ENCODE assay signal across 8 mouse cellular contexts in the genomic region with DNA sequence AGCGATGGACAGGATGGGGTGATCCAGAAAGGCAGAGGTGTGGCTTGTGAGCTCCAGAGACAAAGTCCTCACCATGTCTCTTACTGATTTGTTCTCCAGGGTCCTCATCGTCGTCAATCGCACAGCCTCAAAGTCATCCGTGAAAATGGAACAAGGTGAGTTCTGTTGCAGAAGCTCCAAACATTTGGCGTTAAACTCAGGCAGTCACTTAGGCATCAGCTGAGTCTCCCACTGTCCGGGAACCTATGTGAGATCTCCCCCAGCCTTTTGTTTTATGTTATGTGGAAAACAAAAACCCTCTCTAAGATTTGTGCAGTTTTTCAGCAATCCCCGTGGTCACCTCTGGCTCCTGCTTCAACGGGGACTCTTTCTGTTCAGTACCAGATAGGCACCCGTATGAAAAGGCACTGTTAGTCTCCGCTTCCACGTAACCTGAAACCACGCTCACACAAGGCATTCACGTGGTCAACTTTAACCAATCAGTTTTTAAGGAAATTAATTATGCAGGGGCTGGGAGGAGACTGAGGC. TPM values are rescaled to one million over a fixed set of nuclear protein-coding genes. Genes with fewer than 3 reads are reported as not detected.
DNase-seq lines count a peak whose midpoint lies in the region; ATAC-seq lines count a peak whose summit lies in the region.

No protein-coding gene starts in this region.

- no peaks in the 10 kb centered on the region for H3K9me3 ChIP-seq in lung, embryonic 15.5 days
- no peaks in the 10 kb centered on the region for H3K9me3 ChIP-seq in hindbrain, embryonic 12.5 days (replicated peaks)

- H3K4me2 ChIP-seq in lung, embryonic 15.5 days, result peak overlapping the region; percentile 59
- H3K4me2 ChIP-seq in hindbrain, embryonic 12.5 days (replicated peaks), result peak overlapping the region; percentile 47

- ATAC-seq in lung, embryonic 15.5 days (ENCODE audit: borderline replicate concordance, extremely low read depth, low FRiP score, low TSS enrichment), result peak; percentile 83; the same call in 1 of the 2 replicates
- peak; percentile 82 for ATAC-seq in hindbrain, embryonic 12.5 days (ENCODE audit: low FRiP score)
- ATAC-seq in megakaryocyte-erythroid progenitor cell, adult 5-6 weeks (replicated peaks; ENCODE audit: low FRiP score, low TSS enrichment, poor library complexity, severe bottlenecking), result peak; percentile 92

- H3K27ac ChIP-seq in lung, embryonic 15.5 days, result no peak overlapping the region
- H3K27ac ChIP-seq in hindbrain, embryonic 12.5 days, result peak overlapping the region; percentile 50; the same call in 1 of the 2 replicates

- no peaks in the 10 kb centered on the region for H3K36me3 ChIP-seq in lung, embryonic 15.5 days
- no peaks in the 10 kb centered on the region for H3K36me3 ChIP-seq in hindbrain, embryonic 12.5 days

- no peak for DNase-seq in lung, postnatal 25 days (ENCODE audit: low spot score)
- DNase-seq in embryo, embryonic 11.5 days (ENCODE audit: low read depth, low spot score), result peak; percentile 66
- DNase-seq in yolk sac, embryonic 10.5 days (ENCODE audit: low spot score), result peak; percentile 69
- DNase-seq in testis, postnatal 10 days (ENCODE audit: low spot score), result no peak
- no peak for DNase-seq in thymus, postnatal 10 days (ENCODE audit: low spot score in 2 of 2)

- 18% methylated on average over 14 of the region's 14 CpGs for WGBS in lung, embryonic 15.5 days
- WGBS in hindbrain, embryonic 12.5 days, result 26% methylated on average over 14 of the region's 14 CpGs

- H3K4me1 ChIP-seq in lung, embryonic 15.5 days, result peaks cover 6% of the 10 kb centered on the region
- peaks cover 8% of the 10 kb centered on the region for H3K4me1 ChIP-seq in hindbrain, embryonic 12.5 days

- peak overlapping the region; percentile 37 for H3K4me3 ChIP-seq in lung, embryonic 15.5 days
- peak overlapping the region; percentile 23 for H3K4me3 ChIP-seq in hindbrain, embryonic 12.5 days

- H3K27me3 ChIP-seq in lung, embryonic 15.5 days, result no peaks in the 10 kb centered on the region
- no peaks in the 10 kb centered on the region for H3K27me3 ChIP-seq in hindbrain, embryonic 12.5 days

- H3K9ac ChIP-seq in lung, embryonic 15.5 days, result 0 out of 2 replicates have a peak overlapping the region, but pooled peaks have one; percentile 20
- H3K9ac ChIP-seq in hindbrain, embryonic 12.5 days, result no peak overlapping the region

RNA-seq across cellular contexts. Expression of a gene that starts 6.7 kb away (rescaled TPM):
- polyA plus RNA-seq in lung, embryonic 15.5 days (2015; fragmentation: Nextera tagmentation; extraction: Ambion mirVana), result 1.6 TPM in 2 replicates
- 0.79 and 1.1 TPM in 2 replicates for polyA plus RNA-seq in hindbrain, embryonic 12.5 days (2016; fragmentation: Nextera tagmentation; extraction: Ambion mirVana)
- not detected in 2 replicates for total RNA-seq in megakaryocyte-erythroid progenitor cell, adult 5-6 weeks (2014; fragmentation: Nextera tagmentation)
- not detected in 2 replicates for total RNA-seq in megakaryocyte-erythroid progenitor cell, adult 5-6 weeks (2017)

RNA-seq across cellular contexts. Expression of a gene that starts 27.5 kb away (rescaled TPM):
- polyA plus RNA-seq in lung, embryonic 15.5 days (2015; fragmentation: Nextera tagmentation; extraction: Ambion mirVana), result 70.4 and 71.2 TPM in 2 replicates
- 95.1 and 96.2 TPM in 2 replicates for polyA plus RNA-seq in hindbrain, embryonic 12.5 days (2016; fragmentation: Nextera tagmentation; extraction: Ambion mirVana)
- total RNA-seq in megakaryocyte-erythroid progenitor cell, adult 5-6 weeks (2014; fragmentation: Nextera tagmentation), result 76.0 and 81.6 TPM in 2 replicates
- 45.2 and 74.2 TPM in 2 replicates for total RNA-seq in megakaryocyte-erythroid progenitor cell, adult 5-6 weeks (2017)

RNA-seq across cellular contexts. Expression of a gene that starts 53.6 kb away (rescaled TPM):
- polyA plus RNA-seq in lung, embryonic 15.5 days (2015; fragmentation: Nextera tagmentation; extraction: Ambion mirVana), result 5.6 and 6.5 TPM in 2 replicates
- polyA plus RNA-seq in hindbrain, embryonic 12.5 days (2016; fragmentation: Nextera tagmentation; extraction: Ambion mirVana), result 9.7 and 10.5 TPM in 2 replicates
- total RNA-seq in megakaryocyte-erythroid progenitor cell, adult 5-6 weeks (2014; fragmentation: Nextera tagmentation), result 1.8 TPM in 1 of 2 replicates, not detected in the other
- 1.5 TPM in 1 of 2 replicates, not detected in the other for total RNA-seq in megakaryocyte-erythroid progenitor cell, adult 5-6 weeks (2017)

RNA-seq across cellular contexts. Expression of a gene that starts 53.9 kb away (rescaled TPM):
- polyA plus RNA-seq in lung, embryonic 15.5 days (2015; fragmentation: Nextera tagmentation; extraction: Ambion mirVana), result 0.13 and 0.20 TPM in 2 replicates
- polyA plus RNA-seq in hindbrain, embryonic 12.5 days (2016; fragmentation: Nextera tagmentation; extraction: Ambion mirVana), result 0.17 and 0.28 TPM in 2 replicates
- 0.20 TPM in 1 of 2 replicates, not detected in the other for total RNA-seq in megakaryocyte-erythroid progenitor cell, adult 5-6 weeks (2014; fragmentation: Nextera tagmentation)
- 0.50 and 0.89 TPM in 2 replicates for total RNA-seq in megakaryocyte-erythroid progenitor cell, adult 5-6 weeks (2017)

Comparison
In these comparisons a context has a peak if more than half of its experiments do, and no peak if none do; other contexts are left out.
1. DNase-seq: peak in embryo, embryonic 11.5 days (single experiment) and yolk sac, embryonic 10.5 days (single experiment); none in lung, postnatal 25 days (single experiment), testis, postnatal 10 days (single experiment) and thymus, postnatal 10 days (0 of 2).
2. Peak in every context shown above with its lines, with median percentiles within 50 percentile points of each other: ATAC-seq.